Mouse (Mus musculus) midbrain, postnatal 0 days (tissue): ENCODE measurements at regions not wholly inside any gene's neighbourhood (a gene's known extent, or its start where the extent isn't known, plus 50 kb on each side); places are given as distances from the start of the nearest gene placed in this dataset.
A peak's percentile ranks its signal among the peaks of the same experiment; 100 is the strongest.

Experiments used
- ATAC-seq: fragments of 200-750 bp; cut with Nextera tagmentation; 2 replicates; pipeline ENCODE4 v1.8.0; 2017; ENCODE audit warnings: moderate number of reproducible peaks, mild to moderate bottlenecking, moderate TSS enrichment, moderate library complexity; ENCODE audit not compliant: low FRiP score
- DNase-seq: peaks from one replicate; pipeline ENCODE4 v3.0.0-alpha.2; 2015; ENCODE audit warnings: low spot score
- H3K27ac ChIP-seq: fragments of 300-500 bp; sonication (generic); 2 replicates; pipeline ENCODE4 v1.5.1; 2014; ENCODE audit warnings: low read depth, mild to moderate bottlenecking, low read length, mixed read lengths
- H3K27me3 ChIP-seq: fragments of 300-500 bp; sonication (generic); 2 replicates; pipeline ENCODE4 v1.6.1; 2014; ENCODE audit warnings: low read length, control low read depth, mixed read lengths; ENCODE audit not compliant: insufficient read depth
- H3K36me3 ChIP-seq: fragments of 300-500 bp; sonication (generic); 2 replicates; pipeline ENCODE4 v1.6.1; 2014; ENCODE audit warnings: low read length, control low read depth, mixed read lengths; ENCODE audit not compliant: insufficient read depth
- H3K4me1 ChIP-seq: fragments of 300-500 bp; sonication (generic); 2 replicates; pipeline ENCODE4 v1.6.1; 2014; ENCODE audit warnings: mild to moderate bottlenecking, control low read depth, antibody characterized with exemption, low read length, mixed read lengths; ENCODE audit not compliant: insufficient read depth
- H3K4me2 ChIP-seq: fragments of 300-500 bp; sonication (generic); 2 replicates; pipeline ENCODE4 v1.6.1; 2014; ENCODE audit warnings: low read depth, mild to moderate bottlenecking, low read length, mixed read lengths; ENCODE audit not compliant: poor library complexity, severe bottlenecking
- H3K4me3 ChIP-seq: fragments of 300-500 bp; sonication (generic); 2 replicates; pipeline ENCODE4 v1.5.1; 2014; ENCODE audit warnings: low read depth, mild to moderate bottlenecking, low read length, moderate library complexity
- H3K9ac ChIP-seq: fragments of 300-500 bp; sonication (generic); replicated peaks from 2 replicates; pipeline ENCODE4 v1.6.1; 2014; ENCODE audit warnings: mild to moderate bottlenecking, low read length, moderate library complexity, mixed read lengths; ENCODE audit not compliant: poor library complexity, severe bottlenecking
- H3K9me3 ChIP-seq: fragments of 300-500 bp; sonication (generic); 2 replicates; pipeline ENCODE4 v1.6.1; 2016; ENCODE audit warnings: low read length, control low read depth
- CTCF ChIP-seq: IDR thresholded peaks from 2 replicates; pipeline ENCODE4 v1.5.1; 2016; ENCODE audit warnings: antibody characterized with exemption, mild to moderate bottlenecking
- WGBS: fragments of 180-500 bp; shearing (Covaris S2); extraction: QIAGEN DNeasy Blood & Tissue Kit; methylation state at CpG from one replicate; pipeline ENCODE4 v1.1.7; 2014; 5-methylcytosine and 5-hydroxymethylcytosine counted together

DNA sequence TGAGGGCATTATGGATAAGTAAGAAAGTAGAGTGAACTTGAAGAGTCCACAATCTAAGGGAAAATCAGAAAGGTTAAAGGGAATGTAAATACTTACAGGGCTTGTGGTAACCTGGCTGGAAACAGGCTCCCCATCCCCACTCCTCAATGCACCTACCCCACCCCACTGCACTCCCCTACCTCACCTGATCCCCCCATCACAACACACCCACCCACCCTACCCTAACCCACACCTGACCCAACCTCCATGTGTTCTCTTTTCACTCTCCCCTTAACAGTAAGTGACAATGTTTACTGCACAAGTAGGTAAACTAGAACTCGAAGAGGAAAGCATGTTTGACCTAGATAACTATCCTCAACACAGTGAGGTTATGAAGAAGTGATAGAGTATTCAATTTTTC is 247.9 kb upstream of the Zc3h15 start:
- no peak for ATAC-seq
- DNase-seq = no peak
- H3K9ac ChIP-seq = no peak overlapping the region
- no peak overlapping the region for H3K4me2 ChIP-seq
- 68% methylated on average over 1 of the region's 1 CpGs for WGBS
- H3K27ac ChIP-seq = no peak overlapping the region
- no peaks in the 10 kb centered on the region for H3K4me1 ChIP-seq
- no peaks in the 10 kb centered on the region for H3K36me3 ChIP-seq
- no peak for TF ChIP-seq CTCF
- H3K9me3 ChIP-seq = no peaks in the 10 kb centered on the region
- no peaks in the 10 kb centered on the region for H3K27me3 ChIP-seq
- no peak overlapping the region for H3K4me3 ChIP-seq

DNA sequence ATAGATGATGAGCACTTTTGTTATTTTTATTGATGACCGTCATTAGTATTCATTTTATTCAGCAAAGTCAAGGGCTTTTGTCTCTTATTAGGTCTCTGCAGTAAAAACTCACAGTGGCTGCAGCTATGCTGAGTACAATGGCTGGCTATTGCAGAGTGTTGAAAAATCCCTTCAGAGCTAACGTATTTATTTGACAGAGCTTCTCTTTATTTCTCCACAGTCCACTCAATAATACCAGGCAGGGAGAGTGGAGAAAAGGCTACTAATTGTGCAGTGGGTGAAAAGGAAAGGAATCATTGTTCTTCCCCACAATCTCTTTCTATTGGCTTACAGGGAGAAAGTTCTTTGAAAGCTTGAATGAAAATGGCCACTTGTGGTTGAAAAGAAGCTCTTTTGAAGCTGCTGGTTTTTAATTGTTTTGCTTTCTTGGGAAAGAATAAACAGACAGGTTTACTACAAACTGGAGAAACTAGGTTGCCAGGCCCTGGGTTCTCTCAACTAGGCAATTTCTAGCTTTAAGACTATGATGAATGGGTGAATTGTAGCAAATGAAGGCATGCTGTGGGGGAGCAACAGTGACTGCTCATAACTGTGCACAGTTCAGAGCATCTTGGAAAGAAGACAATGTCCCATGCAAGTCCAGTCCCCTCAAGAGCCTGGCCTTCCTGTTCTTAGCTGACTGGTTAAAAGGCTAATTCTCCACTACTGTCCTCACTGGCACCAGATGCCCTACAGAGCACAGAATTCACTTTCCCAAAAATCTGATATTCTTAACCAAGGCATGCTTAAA is 247.2 kb upstream of the Zc3h15 start:
- no peak overlapping the region for H3K9ac ChIP-seq
- ATAC-seq = no peak
- H3K4me3 ChIP-seq = no peak overlapping the region
- H3K27ac ChIP-seq = no peak overlapping the region
- 33% methylated on average over 2 of the region's 2 CpGs for WGBS
- H3K4me2 ChIP-seq = no peak overlapping the region
- DNase-seq = peak; percentile 30
- no peaks in the 10 kb centered on the region for H3K36me3 ChIP-seq
- no peak for TF ChIP-seq CTCF
- H3K9me3 ChIP-seq = no peaks in the 10 kb centered on the region
- no peaks in the 10 kb centered on the region for H3K4me1 ChIP-seq
- no peaks in the 10 kb centered on the region for H3K27me3 ChIP-seq

DNA sequence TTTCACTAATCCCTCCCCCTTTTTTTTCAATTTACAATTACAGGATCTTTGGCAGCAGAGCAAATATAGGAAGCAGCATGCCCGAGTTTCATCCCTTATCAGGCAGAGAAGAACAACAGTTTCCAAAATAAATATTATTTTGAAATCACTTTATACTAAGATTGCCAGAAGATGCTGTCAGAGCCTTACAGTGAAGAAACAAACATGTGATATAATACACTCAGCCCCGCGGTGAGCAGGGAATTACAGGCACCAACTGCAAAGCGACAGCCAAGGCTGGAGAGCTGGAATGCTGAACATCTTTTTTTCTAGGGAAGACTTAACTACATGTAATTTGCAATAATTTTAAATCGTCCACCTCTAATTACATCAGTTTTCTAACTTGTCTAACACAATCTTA is 201.5 kb upstream of the Zc3h15 start:
- H3K9ac ChIP-seq = no peak overlapping the region
- H3K27me3 ChIP-seq = no peaks in the 10 kb centered on the region
- no peaks in the 10 kb centered on the region for H3K4me1 ChIP-seq
- 63% methylated on average over 5 of the region's 5 CpGs for WGBS
- no peak overlapping the region for H3K27ac ChIP-seq
- no peak overlapping the region for H3K4me3 ChIP-seq
- no peak for TF ChIP-seq CTCF
- H3K9me3 ChIP-seq = no peaks in the 10 kb centered on the region
- DNase-seq (no peak), ATAC-seq (no peak)
- H3K4me2 ChIP-seq = no peak overlapping the region
- H3K36me3 ChIP-seq = no peaks in the 10 kb centered on the region

DNA sequence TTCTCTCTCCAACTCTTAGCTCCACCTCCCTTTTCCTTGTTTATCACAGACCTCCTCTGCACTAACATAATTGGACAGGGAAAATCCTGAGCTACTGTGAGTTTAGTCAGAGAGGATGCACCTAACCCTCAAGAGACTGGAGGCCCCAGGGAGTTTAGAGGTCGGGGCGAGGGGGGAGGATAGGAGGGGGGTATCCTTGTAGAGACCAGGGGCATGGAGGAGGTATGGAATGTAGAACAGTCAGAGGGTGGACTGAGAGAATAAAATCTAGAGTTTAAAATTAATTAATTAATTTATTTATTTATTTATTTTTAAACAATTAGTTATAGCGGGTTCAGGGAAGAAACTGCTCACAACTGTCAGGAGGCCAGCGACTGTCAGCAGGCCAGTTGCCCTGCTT is 192.9 kb upstream of the Zc3h15 start:
- Histone ChIP-seq H3K27me3 (no peaks in the 10 kb centered on the region), H3K9ac (no peak overlapping the region), H3K27ac (no peak overlapping the region), H3K9me3 (no peaks in the 10 kb centered on the region), H3K4me3 (no peak overlapping the region), H3K36me3 (no peaks in the 10 kb centered on the region), H3K4me1 (no peaks in the 10 kb centered on the region), H3K4me2 (no peak overlapping the region)
- 91% methylated on average over 4 of the region's 4 CpGs for WGBS
- DNase-seq = no peak
- no peak for ATAC-seq
- TF ChIP-seq CTCF = no peak
